Mouse (Mus musculus): Measurements from ENCODE around the gene Nelfb. TPM values are rescaled to one million over a fixed set of nuclear protein-coding genes. Genes with fewer than 3 reads are reported as not detected.

Nelfb gene
- 30.0 and 35.5 TPM in 2 replicates for polyA plus RNA-seq (2012; ENCODE audit: low replicate concordance)

GRCm38 (mm10) chr2:25211121-25211670 is at the start of gene Nelfb:
Gene Nelfb, minus strand, starts transcription at chr2:25211489.

GRCm38 (mm10) chr2:25255284-25255779 is 44.0 kb upstream of the Nelfb start, which contains the start of gene Tmem203:
Gene Tmem203, plus strand, starts transcription at chr2:25255439.

DNA sequence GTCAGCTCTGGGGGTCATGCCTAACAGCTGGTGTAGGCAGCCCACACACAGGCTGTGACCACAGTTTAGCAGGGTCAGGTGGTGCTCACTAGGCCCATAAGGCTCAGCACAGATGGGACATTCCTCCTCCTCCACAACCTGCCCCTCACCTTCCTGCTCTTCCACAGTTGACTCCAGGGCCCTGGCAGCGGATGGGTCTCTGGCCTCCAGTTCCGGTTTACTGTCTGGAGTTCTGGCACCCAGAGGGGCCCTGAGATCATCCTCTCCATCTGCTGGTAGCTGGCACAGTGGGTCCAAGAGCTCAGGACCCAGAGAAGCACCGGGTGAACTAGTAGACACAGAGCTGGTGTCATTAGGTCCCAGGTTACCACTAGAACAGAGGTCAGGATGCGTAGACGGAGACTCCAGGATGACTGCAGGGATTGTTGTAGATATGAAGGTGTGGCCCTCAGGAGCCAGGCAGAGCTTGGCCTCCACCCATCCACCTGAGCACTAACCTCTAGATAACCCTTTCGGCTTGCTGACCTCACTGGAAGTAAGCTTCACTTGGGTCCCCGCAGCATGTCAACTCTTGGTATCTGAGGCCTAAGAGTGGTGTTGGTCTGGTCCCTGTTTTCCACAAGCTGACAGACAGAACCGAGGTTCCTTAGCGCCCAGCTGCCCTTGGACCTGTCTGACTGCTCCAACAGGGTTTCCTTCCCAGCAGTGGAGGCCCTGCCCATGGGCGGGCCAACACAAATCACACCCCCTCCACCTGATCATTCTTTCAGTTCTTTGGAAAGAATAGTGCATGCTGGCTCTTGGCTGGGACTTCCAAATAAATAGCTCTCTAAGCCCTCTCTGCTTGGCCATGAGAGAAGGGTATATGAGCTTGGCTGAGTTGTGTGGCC is 35.1 kb upstream of the Nelfb start, which contains the start of gene AL732309.1:
Gene AL732309.1, minus strand, starts transcription at position 681 of the 890 bp plus-strand sequence.

DNA sequence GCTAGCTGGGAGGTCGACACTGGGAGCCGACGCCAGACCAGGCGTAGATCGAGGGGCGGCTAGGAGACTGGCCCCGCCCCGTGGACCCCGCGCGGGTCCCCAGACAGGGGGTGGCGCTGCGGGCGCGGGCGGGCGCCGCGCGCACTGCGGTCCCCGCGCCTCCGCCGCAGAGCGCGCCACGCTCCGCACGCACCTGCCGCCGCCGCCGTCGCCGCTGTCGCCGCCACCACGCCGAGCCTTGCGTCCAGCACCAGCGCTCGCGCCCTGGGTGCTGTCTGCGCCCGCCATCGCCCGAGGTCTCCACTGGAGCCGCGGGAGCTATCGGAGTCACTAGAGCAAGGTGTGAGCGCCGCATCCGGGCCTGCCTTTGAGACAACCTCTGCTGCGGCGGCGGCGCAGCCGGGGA is 30.8 kb upstream of the Nelfb start, which contains the start of the genes Rnf208 and Cysrt1:
Gene Rnf208, plus strand, starts transcription at position 155 of the 406 bp plus-strand sequence.
Gene Cysrt1, minus strand, starts transcription at position 352 of the 406 bp plus-strand sequence.

GRCm38 (mm10) chr2:25236614-25237013 is 25.3 kb upstream of the Nelfb start, which contains the start of gene Rnf224:
Gene Rnf224, minus strand, starts transcription at chr2:25236787.

GRCm38 (mm10) chr2:25234050-25234449 is 22.8 kb upstream of the Nelfb start, which contains the start of gene Slc34a3:
Gene Slc34a3, minus strand, starts transcription at chr2:25234364.

GRCm38 (mm10) chr2:25224492-25224765 is 13.1 kb upstream of the Nelfb start, which contains the start of gene Tubb4b:
Gene Tubb4b, minus strand, starts transcription at chr2:25224702.

DNA sequence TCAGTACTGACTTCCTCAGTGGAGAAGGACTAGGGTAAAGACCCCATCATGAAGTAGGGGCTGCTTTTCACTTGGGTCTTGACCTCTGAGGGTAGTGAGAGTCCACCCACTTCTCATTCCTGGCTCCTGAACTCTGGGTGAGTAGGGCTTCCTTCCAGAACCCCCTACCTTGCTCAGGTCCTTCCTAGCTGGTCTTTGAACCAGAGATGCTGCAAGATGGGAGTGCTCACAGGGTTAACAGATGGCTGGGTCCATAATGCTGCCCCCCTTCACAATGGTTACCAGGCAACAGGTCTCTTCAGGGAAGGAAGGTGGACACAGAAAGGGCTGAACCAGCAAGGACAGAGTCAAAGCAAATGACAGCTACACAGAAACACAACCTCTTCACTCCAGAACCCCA is 7.2 kb upstream of the Nelfb start, which contains the start of gene Fam166a:
Gene Fam166a, plus strand, starts transcription at position 301 of the 400 bp plus-strand sequence.

DNA sequence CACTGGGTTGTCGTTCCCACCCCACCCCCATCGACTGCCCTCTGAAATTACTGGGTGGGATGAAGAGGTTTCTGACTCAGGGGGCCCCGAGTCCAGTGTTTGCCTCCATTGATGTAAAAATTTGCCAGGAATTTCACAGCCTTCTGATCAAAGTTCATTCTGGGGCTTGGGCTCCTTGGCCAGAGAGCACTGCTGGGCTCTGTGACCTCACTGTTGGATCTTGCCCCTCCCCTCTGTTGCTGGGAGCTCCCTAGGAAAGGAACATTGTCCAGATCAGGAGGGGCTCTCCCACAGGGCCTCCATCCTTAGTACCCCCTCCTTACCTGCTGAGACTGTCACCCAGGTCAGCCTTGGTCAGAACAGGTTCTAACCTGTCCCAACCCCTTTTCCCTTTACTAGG is 3.2 kb upstream of the Nelfb start, which contains the start of gene Stpg3:
Gene Stpg3, minus strand, starts transcription at position 194 of the 400 bp plus-strand sequence.

DNA sequence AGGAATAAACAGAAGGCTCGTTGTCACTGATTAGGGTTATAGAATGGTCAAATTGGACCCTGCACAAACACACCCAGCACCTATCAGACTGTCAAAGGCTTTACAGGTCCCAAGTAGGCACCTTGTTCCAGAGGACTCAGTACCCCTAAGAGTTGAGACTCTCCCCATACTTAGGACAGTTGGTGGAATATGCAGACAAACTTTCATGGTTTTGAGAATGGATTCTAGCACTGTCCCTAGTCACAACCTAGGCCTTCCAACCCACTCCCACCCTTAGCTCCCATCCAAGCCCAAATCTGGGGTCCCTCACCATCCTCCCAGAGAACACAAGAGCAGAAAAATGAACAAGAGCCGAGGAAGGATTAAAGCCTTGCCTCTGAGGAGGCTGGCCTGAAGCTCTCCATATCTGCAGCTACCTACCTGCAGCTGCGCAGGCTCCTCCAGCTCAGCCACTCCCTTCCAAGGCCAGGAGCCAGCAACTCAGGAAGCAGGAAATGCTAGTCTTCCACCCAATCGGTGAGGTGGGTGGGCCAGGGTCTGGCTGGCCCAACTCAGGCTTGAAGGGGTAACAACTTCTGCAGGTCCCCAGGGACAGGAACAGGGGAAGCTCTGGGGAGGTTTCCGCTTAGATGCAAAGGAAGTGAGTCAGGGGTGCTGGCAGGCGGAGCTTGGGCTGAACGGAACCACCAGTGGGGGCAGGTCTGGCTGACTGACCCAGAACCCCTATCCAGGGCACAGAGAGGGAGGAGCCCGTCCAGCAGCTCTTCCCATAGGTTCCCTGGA is 14.9 kb downstream of the Nelfb start, which contains the start of gene Tor4a:
Gene Tor4a, minus strand, starts transcription at position 715 of the 783 bp plus-strand sequence.

DNA sequence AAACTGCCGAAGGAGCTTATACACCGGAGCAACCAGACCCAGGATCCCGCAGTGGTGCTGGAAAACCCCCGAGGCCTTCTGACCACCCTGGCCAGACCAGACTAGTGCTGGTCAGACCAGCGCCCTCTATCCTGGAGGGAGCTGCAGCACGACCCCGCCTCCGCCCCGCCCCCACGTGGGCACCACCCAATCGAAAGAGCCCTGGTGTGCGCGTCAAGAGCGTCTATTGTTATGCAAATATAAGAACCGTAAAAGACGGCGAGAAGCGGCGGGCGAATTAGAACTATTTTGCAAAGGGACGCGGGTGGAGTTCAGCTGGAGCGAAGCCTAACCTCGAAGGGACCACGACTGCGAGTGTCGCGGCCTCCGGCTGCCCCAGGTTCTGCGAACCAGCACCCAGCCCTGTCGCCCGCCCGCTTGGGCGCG is 30.8 kb downstream of the Nelfb start, which contains the start of gene Nrarp:
Gene Nrarp, plus strand, starts transcription at position 281 of the 426 bp plus-strand sequence.

Other genes with a start within 250 kb of the Nelfb start
- 9.0 and 14.3 TPM in 2 replicates for gene Dph7, start 249.1 kb downstream of the Nelfb start, polyA plus RNA-seq (2012; ENCODE audit: low replicate concordance)
- gene Mrpl41, start 236.4 kb downstream of the Nelfb start, polyA plus RNA-seq (2012; ENCODE audit: low replicate concordance): 6.8 and 41.9 TPM in 2 replicates
- gene Pnpla7, start 235.5 kb downstream of the Nelfb start, polyA plus RNA-seq (2012; ENCODE audit: low replicate concordance): 16.1 and 17.4 TPM in 2 replicates
- gene Nsmf, start 157.1 kb downstream of the Nelfb start, polyA plus RNA-seq (2012; ENCODE audit: low replicate concordance): 24.0 and 47.9 TPM in 2 replicates
- not detected in 2 replicates for gene Entpd8, start 131.2 kb downstream of the Nelfb start, polyA plus RNA-seq (2012; ENCODE audit: low replicate concordance)
- gene Noxa1, start 116.3 kb downstream of the Nelfb start, polyA plus RNA-seq (2012; ENCODE audit: low replicate concordance): 0.07 and 0.45 TPM in 2 replicates
- gene Nrarp, start 30.7 kb downstream of the Nelfb start, polyA plus RNA-seq (2012; ENCODE audit: low replicate concordance): 10.2 and 19.3 TPM in 2 replicates
- 52.8 and 77.9 TPM in 2 replicates for gene Tor4a, start 14.6 kb downstream of the Nelfb start, polyA plus RNA-seq (2012; ENCODE audit: low replicate concordance)
- gene Stpg3, start 3.1 kb upstream of the Nelfb start, polyA plus RNA-seq (2012; ENCODE audit: low replicate concordance): 0.19 TPM in 1 of 2 replicates, not detected in the other
- gene Fam166a, start 7.3 kb upstream of the Nelfb start, polyA plus RNA-seq (2012; ENCODE audit: low replicate concordance): 0.13 TPM in 1 of 2 replicates, not detected in the other
- 38.7 and 174 TPM in 2 replicates for gene Tubb4b, start 13.2 kb upstream of the Nelfb start, polyA plus RNA-seq (2012; ENCODE audit: low replicate concordance)
- not detected in 2 replicates for gene Slc34a3, start 22.9 kb upstream of the Nelfb start, polyA plus RNA-seq (2012; ENCODE audit: low replicate concordance)
- gene Rnf224, start 25.3 kb upstream of the Nelfb start, polyA plus RNA-seq (2012; ENCODE audit: low replicate concordance): 0.13 TPM in 1 of 2 replicates, not detected in the other
- 1.9 and 6.1 TPM in 2 replicates for gene Rnf208, start 30.8 kb upstream of the Nelfb start, polyA plus RNA-seq (2012; ENCODE audit: low replicate concordance)
- gene Cysrt1, start 31.0 kb upstream of the Nelfb start, polyA plus RNA-seq (2012; ENCODE audit: low replicate concordance): not detected in 2 replicates
- 2.6 and 4.1 TPM in 2 replicates for gene AL732309.1, start 35.4 kb upstream of the Nelfb start, polyA plus RNA-seq (2012; ENCODE audit: low replicate concordance)
- 12.0 and 24.1 TPM in 2 replicates for gene Tmem203, start 44.0 kb upstream of the Nelfb start, polyA plus RNA-seq (2012; ENCODE audit: low replicate concordance)
- gene Tprn, start 51.1 kb upstream of the Nelfb start, polyA plus RNA-seq (2012; ENCODE audit: low replicate concordance): 25.3 and 55.9 TPM in 2 replicates
- gene Ssna1, start 60.9 kb upstream of the Nelfb start, polyA plus RNA-seq (2012; ENCODE audit: low replicate concordance): 76.2 and 82.8 TPM in 2 replicates
- 19.8 and 24.6 TPM in 2 replicates for gene Anapc2, start 61.0 kb upstream of the Nelfb start, polyA plus RNA-seq (2012; ENCODE audit: low replicate concordance)
- gene Tmem210, start 76.7 kb upstream of the Nelfb start, polyA plus RNA-seq (2012; ENCODE audit: low replicate concordance): not detected in 2 replicates
- not detected in 2 replicates for gene Lrrc26, start 78.4 kb upstream of the Nelfb start, polyA plus RNA-seq (2012; ENCODE audit: low replicate concordance)
- 0.03 TPM in 2 replicates for gene Grin1, start 107.7 kb upstream of the Nelfb start, polyA plus RNA-seq (2012; ENCODE audit: low replicate concordance)
- gene Man1b1, start 120.8 kb upstream of the Nelfb start, polyA plus RNA-seq (2012; ENCODE audit: low replicate concordance): 24.2 and 25.3 TPM in 2 replicates
- 6.8 and 11.7 TPM in 2 replicates for gene Dpp7, start 144.9 kb upstream of the Nelfb start, polyA plus RNA-seq (2012; ENCODE audit: low replicate concordance)
- 20.6 and 22.9 TPM in 2 replicates for gene Uap1l1, start 154.2 kb upstream of the Nelfb start, polyA plus RNA-seq (2012; ENCODE audit: low replicate concordance)
- gene Sapcd2, start 160.8 kb upstream of the Nelfb start, polyA plus RNA-seq (2012; ENCODE audit: low replicate concordance): 6.3 and 11.6 TPM in 2 replicates
- 0.10 TPM in 1 of 2 replicates, not detected in the other for gene Entpd2, start 184.4 kb upstream of the Nelfb start, polyA plus RNA-seq (2012; ENCODE audit: low replicate concordance)
- gene Npdc1, start 187.9 kb upstream of the Nelfb start, polyA plus RNA-seq (2012; ENCODE audit: low replicate concordance): 3.8 and 4.4 TPM in 2 replicates
- gene Fut7, start 211.8 kb upstream of the Nelfb start, polyA plus RNA-seq (2012; ENCODE audit: low replicate concordance): 4.5 and 10.9 TPM in 2 replicates
- gene Abca2, start 217.2 kb upstream of the Nelfb start, polyA plus RNA-seq (2012; ENCODE audit: low replicate concordance): 32.3 and 48.6 TPM in 2 replicates
- gene Clic3, start 245.3 kb upstream of the Nelfb start, polyA plus RNA-seq (2012; ENCODE audit: low replicate concordance): not detected in 2 replicates
- gene Paxx, start 249.6 kb upstream of the Nelfb start, polyA plus RNA-seq (2012; ENCODE audit: low replicate concordance): 82.6 and 103 TPM in 2 replicates

Data from hematopoietic multipotent progenitor cell, adult 10-12 weeks (in vitro differentiated cells).